Mouse (Mus musculus) liver, embryonic 15.5 days (tissue): ENCODE results near the gene Rnf41. TPM values are rescaled to one million over a fixed set of nuclear protein-coding genes. Genes with fewer than 3 reads are reported as not detected.
A peak's percentile ranks its signal among the peaks of the same experiment; 100 is the strongest.

Experiments
- ATAC-seq: fragments of 200-750 bp; cut with Nextera tagmentation; 2 replicates; pipeline ENCODE4 v1.8.0; 2017; ENCODE audit warnings: moderate number of reproducible peaks, mild to moderate bottlenecking, moderate library complexity; ENCODE audit not compliant: insufficient read depth
- H3K27ac ChIP-seq: fragments of 300-500 bp; sonication (generic); replicated peaks from 2 replicates; pipeline ENCODE4 v1.5.1; 2015; ENCODE audit warnings: mild to moderate bottlenecking, inconsistent platforms
- H3K27me3 ChIP-seq: fragments of 300-500 bp; sonication (generic); 2 replicates; pipeline ENCODE4 v1.6.1; 2015; ENCODE audit warnings: mild to moderate bottlenecking, inconsistent platforms
- H3K36me3 ChIP-seq: fragments of 300-500 bp; sonication (generic); replicated peaks from 2 replicates; pipeline ENCODE4 v1.6.1; 2015; ENCODE audit warnings: moderate library complexity, mild to moderate bottlenecking, inconsistent platforms
- H3K4me1 ChIP-seq: fragments of 300-500 bp; sonication (generic); replicated peaks from 2 replicates; pipeline ENCODE4 v1.6.1; 2015; ENCODE audit warnings: inconsistent platforms
- H3K4me2 ChIP-seq: fragments of 300-500 bp; sonication (generic); 2 replicates; pipeline ENCODE4 v1.6.1; 2015; ENCODE audit warnings: moderate library complexity, mild to moderate bottlenecking, inconsistent platforms
- H3K4me3 ChIP-seq: fragments of 300-500 bp; sonication (generic); replicated peaks from 2 replicates; pipeline ENCODE4 v1.5.1; 2015; ENCODE audit warnings: mild to moderate bottlenecking, inconsistent platforms
- H3K9ac ChIP-seq: fragments of 300-500 bp; sonication (generic); 2 replicates; pipeline ENCODE4 v1.6.1; 2015; ENCODE audit warnings: moderate library complexity, mild to moderate bottlenecking, inconsistent platforms
- H3K9me3 ChIP-seq: fragments of 300-500 bp; sonication (generic); replicated peaks from 2 replicates; pipeline ENCODE4 v1.6.1; 2016; ENCODE audit warnings: inconsistent platforms
- WGBS: fragments of 180-500 bp; shearing (Covaris S2); methylation state at CpG from one replicate; pipeline ENCODE4 v1.1.7; 2015; ENCODE audit warnings: mixed read lengths; ENCODE audit not compliant: insufficient replicate concordance; 5-methylcytosine and 5-hydroxymethylcytosine counted together
- microRNA-seq: library from miRNA; unstranded; fragments of <30 nt; microRNA quantifications from one replicate; pipeline ENCODE4, GENCODE M21; 2016
- polyA plus RNA-seq: library from polyadenylated mRNA; unstranded; fragments of >200 nt; fragmentation: Nextera tagmentation; extraction: Ambion mirVana; gene quantifications from 2 replicates; pipeline ENCODE4 v1.2.1, GENCODE M21; 2015

The Rnf41 gene
- polyA plus RNA-seq, 1 experiment from 2014 or later: 8.5 TPM

- H3K27ac ChIP-seq: no peak overlapping the region
- no peak overlapping the region for H3K4me3 ChIP-seq
- peaks cover 17% of the 10 kb centered on the region for H3K4me1 ChIP-seq
- H3K9ac ChIP-seq: no peak overlapping the region
- no peak for ATAC-seq
- H3K4me2 ChIP-seq: no peak overlapping the region
- WGBS: 74% methylated on average over 7 of the region's 7 CpGs
- no peaks in the 10 kb centered on the region for H3K9me3 ChIP-seq
- H3K36me3 ChIP-seq: peaks cover 95% of the 10 kb centered on the region
- H3K27me3 ChIP-seq: no peaks in the 10 kb centered on the region
These were observed 74.9 kb downstream of the Rnf41 start for GRCm38 (mm10) chr10:128486370-128486769.

GRCm38 (mm10) chr10:128487861-128488712 lies 76.6 kb downstream of the Rnf41 start:
- WGBS: 90% methylated on average over 22 of the region's 22 CpGs
- ATAC-seq: no peak
- H3K4me2 ChIP-seq: no peak overlapping the region
- no peak overlapping the region for H3K9ac ChIP-seq
- H3K27ac ChIP-seq: no peak overlapping the region
- no peak overlapping the region for H3K4me3 ChIP-seq
- H3K4me1 ChIP-seq: peaks cover 34% of the 10 kb centered on the region
- H3K27me3 ChIP-seq: no peaks in the 10 kb centered on the region
- no peaks in the 10 kb centered on the region for H3K9me3 ChIP-seq
- peaks cover 86% of the 10 kb centered on the region for H3K36me3 ChIP-seq

GRCm38 (mm10) chr10:128488776-128489175 lies 77.3 kb downstream of the Rnf41 start:
- Histone ChIP-seq H3K36me3 (peaks cover 79% of the 10 kb centered on the region), H3K4me3 (no peak overlapping the region), H3K4me1 (peaks cover 34% of the 10 kb centered on the region), H3K9ac (no peak overlapping the region), H3K27me3 (no peaks in the 10 kb centered on the region), H3K27ac (no peak overlapping the region), H3K4me2 (no peak overlapping the region), H3K9me3 (no peaks in the 10 kb centered on the region)
- no peak for ATAC-seq
- WGBS: 84% methylated on average over 4 of the region's 4 CpGs

- 65% methylated on average over 5 of the region's 5 CpGs for WGBS
- no peaks in the 10 kb centered on the region for H3K9me3 ChIP-seq
- H3K9ac ChIP-seq: no peak overlapping the region
- ATAC-seq: no peak
- no peak overlapping the region for H3K27ac ChIP-seq
- peaks cover 36% of the 10 kb centered on the region for H3K4me1 ChIP-seq
- no peak overlapping the region for H3K4me3 ChIP-seq
- H3K4me2 ChIP-seq: no peak overlapping the region
- H3K36me3 ChIP-seq: peaks cover 73% of the 10 kb centered on the region
- H3K27me3 ChIP-seq: no peaks in the 10 kb centered on the region
These were observed 77.9 kb downstream of the Rnf41 start for GRCm38 (mm10) chr10:128489380-128489779.

- no peaks in the 10 kb centered on the region for H3K9me3 ChIP-seq
- peaks cover 40% of the 10 kb centered on the region for H3K4me1 ChIP-seq
- H3K9ac ChIP-seq: no peak overlapping the region
- no peak for ATAC-seq
- no peak overlapping the region for H3K27ac ChIP-seq
- H3K36me3 ChIP-seq: peaks cover 69% of the 10 kb centered on the region
- H3K27me3 ChIP-seq: no peaks in the 10 kb centered on the region
- 67% methylated on average over 4 of the region's 4 CpGs for WGBS
- no peak overlapping the region for H3K4me3 ChIP-seq
- H3K4me2 ChIP-seq: no peak overlapping the region
These were observed 78.3 kb downstream of the Rnf41 start for GRCm38 (mm10) chr10:128489785-128490184.

GRCm38 (mm10) chr10:128490232-128490631 lies 78.8 kb downstream of the Rnf41 start:
- H3K4me1 ChIP-seq: peaks cover 45% of the 10 kb centered on the region
- no peak overlapping the region for H3K4me3 ChIP-seq
- H3K9ac ChIP-seq: no peak overlapping the region
- H3K9me3 ChIP-seq: no peaks in the 10 kb centered on the region
- H3K4me2 ChIP-seq: no peak overlapping the region
- H3K36me3 ChIP-seq: peaks cover 67% of the 10 kb centered on the region
- 79% methylated on average over 5 of the region's 5 CpGs for WGBS
- ATAC-seq: no peak
- H3K27me3 ChIP-seq: no peaks in the 10 kb centered on the region
- 0 out of 2 replicates have a peak overlapping the region, but pooled peaks have one; percentile 4 for H3K27ac ChIP-seq

GRCm38 (mm10) chr10:128490912-128491311 lies 79.5 kb downstream of the Rnf41 start:
- no peak overlapping the region for H3K4me3 ChIP-seq
- 69% methylated on average over 5 of the region's 5 CpGs for WGBS
- no peaks in the 10 kb centered on the region for H3K27me3 ChIP-seq
- no peaks in the 10 kb centered on the region for H3K9me3 ChIP-seq
- no peak overlapping the region for H3K9ac ChIP-seq
- ATAC-seq: no peak
- H3K4me1 ChIP-seq: peaks cover 52% of the 10 kb centered on the region
- peaks cover 60% of the 10 kb centered on the region for H3K36me3 ChIP-seq
- peak overlapping the region; percentile 90; the same call in 1 of the 2 replicates for H3K4me2 ChIP-seq
- H3K27ac ChIP-seq: 0 out of 2 replicates have a peak overlapping the region, but pooled peaks have one; percentile 55

Small RNAs within 50 kb of the gene (microRNA-seq; reads per million reads assigned to microRNA genes)
- gene Gm25361 (not detected), gene Gm26308 (not detected), gene Mir6914 (not detected), gene Mir6915 (not detected), gene Mir8105 (1.0 reads per million)

Other genes with a start within 250 kb of the Rnf41 start
- 6.7 and 6.9 TPM in 2 replicates for gene Rbms2, start 231.4 kb upstream of the Rnf41 start, polyA plus RNA-seq
- gene Gls2, start 217.2 kb upstream of the Rnf41 start, polyA plus RNA-seq: 10.1 and 15.5 TPM in 2 replicates
- gene Spryd4, start 199.8 kb upstream of the Rnf41 start, polyA plus RNA-seq: 26.2 and 29.0 TPM in 2 replicates
- gene Mip, start 185.8 kb upstream of the Rnf41 start, polyA plus RNA-seq: not detected in 2 replicates
- gene Timeless, start 179.6 kb upstream of the Rnf41 start, polyA plus RNA-seq: 24.4 and 26.2 TPM in 2 replicates
- 1.1 and 1.3 TPM in 2 replicates for gene Apon, start 157.6 kb upstream of the Rnf41 start, polyA plus RNA-seq
- 147 and 195 TPM in 2 replicates for gene Apof, start 143.0 kb upstream of the Rnf41 start, polyA plus RNA-seq
- 6.8 and 8.4 TPM in 2 replicates for gene Stat2, start 141.1 kb upstream of the Rnf41 start, polyA plus RNA-seq
- gene Il23a, start 112.9 kb upstream of the Rnf41 start, polyA plus RNA-seq: not detected in 2 replicates
- 12.9 and 14.3 TPM in 2 replicates for gene Pan2, start 108.3 kb upstream of the Rnf41 start, polyA plus RNA-seq
- 85.8 and 90.0 TPM in 2 replicates for gene Cnpy2, start 89.2 kb upstream of the Rnf41 start, polyA plus RNA-seq
- gene Cs, start 73.9 kb upstream of the Rnf41 start, polyA plus RNA-seq: 115 and 121 TPM in 2 replicates
- 4.6 and 5.2 TPM in 2 replicates for gene Coq10a, start 42.7 kb upstream of the Rnf41 start, polyA plus RNA-seq
- 4.9 and 5.6 TPM in 2 replicates for gene Ankrd52, start 34.5 kb upstream of the Rnf41 start, polyA plus RNA-seq
- gene Slc39a5, start 10.4 kb upstream of the Rnf41 start, polyA plus RNA-seq: 69.9 and 90.8 TPM in 2 replicates
- 35.3 and 37.5 TPM in 2 replicates for gene Nabp2, start 165 bp upstream of the Rnf41 start, polyA plus RNA-seq
- 23.5 and 23.6 TPM in 2 replicates for gene Smarcc2, start 47.6 kb downstream of the Rnf41 start, polyA plus RNA-seq
- 483 and 484 TPM in 2 replicates for gene Myl6, start 82.5 kb downstream of the Rnf41 start, polyA plus RNA-seq
- 1.4 and 1.7 TPM in 2 replicates for gene Myl6b, start 87.0 kb downstream of the Rnf41 start, polyA plus RNA-seq
- 11.8 and 12.6 TPM in 2 replicates for gene Esyt1, start 114.2 kb downstream of the Rnf41 start, polyA plus RNA-seq
- 4.9 and 5.8 TPM in 2 replicates for gene Zc3h10, start 136.1 kb downstream of the Rnf41 start, polyA plus RNA-seq
- 1,944 and 2,155 TPM in 2 replicates for gene Rpl41, start 137.6 kb downstream of the Rnf41 start, polyA plus RNA-seq
- gene Pa2g4, start 154.3 kb downstream of the Rnf41 start, polyA plus RNA-seq: 118 and 119 TPM in 2 replicates
- gene Erbb3, start 178.0 kb downstream of the Rnf41 start, polyA plus RNA-seq: 3.1 and 3.6 TPM in 2 replicates
- 296 and 352 TPM in 2 replicates for gene Rps26, start 215.1 kb downstream of the Rnf41 start, polyA plus RNA-seq
- gene Ikzf4, start 234.3 kb downstream of the Rnf41 start, polyA plus RNA-seq: 0.12 TPM in 2 replicates